Mouse (Mus musculus): ENCODE data around the gene Tmsb15l.
A peak's percentile ranks its signal among the peaks of the same experiment; 100 is the strongest.
"Not testable (repeated sequence)": the region's sequence is repeated elsewhere in the genome, so short reads cannot be mapped to it uniquely, and the experiment has no call there.

Tmsb15l gene

GRCm38 (mm10) chrX:136976424-136977084 lies at the start of gene Tmsb15l, which contains the start of gene Tmsb15b1:
Gene Tmsb15l, minus strand, starts transcription at chrX:136976869.
Gene Tmsb15b1, minus strand, starts transcription at chrX:136976874.
- no peak for DNase-seq (ENCODE audit: low read depth in 1 of 2, low spot score in 2 of 2)

- peak in 1 of 2 experiments; percentile 6 for DNase-seq (ENCODE audit: low read depth in 1 of 2, low spot score in 2 of 2)
Observed at GRCm38 (mm10) chrX:137019310-137019709, 42.6 kb upstream of the Tmsb15l start.

- DNase-seq (ENCODE audit: low read depth in 1 of 2, low spot score in 2 of 2), result no peak
Observed at GRCm38 (mm10) chrX:137017668-137018067, 41.0 kb upstream of the Tmsb15l start.

- DNase-seq (ENCODE audit: low read depth in 1 of 2, low spot score in 2 of 2), result no peak
Observed at GRCm38 (mm10) chrX:137015099-137015709, 38.5 kb upstream of the Tmsb15l start.

- no peak for DNase-seq (ENCODE audit: low read depth in 1 of 2, low spot score in 2 of 2)
Observed at GRCm38 (mm10) chrX:136996256-136996655, 19.6 kb upstream of the Tmsb15l start.

- DNase-seq (ENCODE audit: low read depth in 1 of 2, low spot score in 2 of 2), result no peak
Observed at GRCm38 (mm10) chrX:136993641-136994040, 17.0 kb upstream of the Tmsb15l start.

- no peak for DNase-seq (ENCODE audit: low read depth in 1 of 2, low spot score in 2 of 2)
Observed at GRCm38 (mm10) chrX:136992978-136993547, 16.4 kb upstream of the Tmsb15l start, which contains the start of gene Zcchc18. Gene Zcchc18, plus strand, starts transcription at chrX:136993155.

- no peak for DNase-seq (ENCODE audit: low read depth in 1 of 2, low spot score in 2 of 2)
Observed at GRCm38 (mm10) chrX:136992191-136992965, 15.7 kb upstream of the Tmsb15l start.

- no peak for DNase-seq (ENCODE audit: low read depth in 1 of 2, low spot score in 2 of 2)
Observed at GRCm38 (mm10) chrX:136991274-136991673, 14.6 kb upstream of the Tmsb15l start.

GRCm38 (mm10) chrX:136986039-136986438 lies 9.4 kb upstream of the Tmsb15l start:
- DNase-seq (ENCODE audit: low read depth in 1 of 2, low spot score in 2 of 2), result no peak

GRCm38 (mm10) chrX:136978616-136979015 lies 1.9 kb upstream of the Tmsb15l start:
- DNase-seq (ENCODE audit: low read depth in 1 of 2, low spot score in 2 of 2), result no peak

- not testable (repeated sequence) for DNase-seq (ENCODE audit: low read depth in 1 of 2, low spot score in 2 of 2)
Observed at GRCm38 (mm10) chrX:136975397-136975796, 1.3 kb downstream of the Tmsb15l start, which contains the start of gene Tmsb15b2. Gene Tmsb15b2, minus strand, starts transcription at chrX:136975497.

GRCm38 (mm10) chrX:136959688-136960087 lies 17.0 kb downstream of the Tmsb15l start:
- DNase-seq (ENCODE audit: low read depth in 1 of 2, low spot score in 2 of 2), result no peak

- DNase-seq (ENCODE audit: low read depth in 1 of 2, low spot score in 2 of 2), result not testable (repeated sequence)
Observed at GRCm38 (mm10) chrX:136958300-136958699, 18.4 kb downstream of the Tmsb15l start.

- DNase-seq (ENCODE audit: low read depth in 1 of 2, low spot score in 2 of 2), result not testable (repeated sequence)
Observed at GRCm38 (mm10) chrX:136957583-136958279, 18.9 kb downstream of the Tmsb15l start.

- DNase-seq (ENCODE audit: low read depth in 1 of 2, low spot score in 2 of 2), result no peak
Observed at GRCm38 (mm10) chrX:136937985-136938384, 38.7 kb downstream of the Tmsb15l start.

- DNase-seq (ENCODE audit: low read depth in 1 of 2, low spot score in 2 of 2), result no peak
Observed at GRCm38 (mm10) chrX:136927031-136927430, 49.6 kb downstream of the Tmsb15l start, which contains the start of gene H2bfm. Gene H2bfm, plus strand, starts transcription at chrX:136927325.

GRCm38 (mm10) chrX:136925863-136926262 lies 50.8 kb downstream of the Tmsb15l start:
- no peak for DNase-seq (ENCODE audit: low read depth in 1 of 2, low spot score in 2 of 2)

All from monocyte, adult 2 months (primary cell).